Mouse (Mus musculus) thymus, adult 2 months (tissue): ENCODE results near the gene Ehd1. TPM values are rescaled to one million over a fixed set of nuclear protein-coding genes. Genes with fewer than 3 reads are reported as not detected.

ENCODE experiments used
- DNase-seq: peaks from one replicate; pipeline ENCODE4 v3.0.0; 2021
- H3K27ac ChIP-seq: fragments of 200-500 bp; 2 replicates; pipeline ENCODE4 v1.5.1; 2012; ENCODE audit warnings: low read length, control low read depth; ENCODE audit not compliant: control insufficient read depth, insufficient read depth
- H3K27me3 ChIP-seq: fragments of 200-500 bp; 2 replicates; pipeline ENCODE4 v1.6.1; 2012; ENCODE audit warnings: mild to moderate bottlenecking, low read length, moderate library complexity, mixed read lengths; ENCODE audit not compliant: control insufficient read depth, insufficient read depth
- H3K36me3 ChIP-seq: fragments of 200-500 bp; 2 replicates; pipeline ENCODE4 v1.6.1; 2012; ENCODE audit warnings: mild to moderate bottlenecking, low read length, moderate library complexity; ENCODE audit not compliant: control insufficient read depth, insufficient read depth
- H3K4me1 ChIP-seq: fragments of 200-500 bp; replicated peaks from 2 replicates; pipeline ENCODE4 v1.6.1; 2012; ENCODE audit warnings: low read length; ENCODE audit not compliant: control insufficient read depth, insufficient read depth
- H3K4me3 ChIP-seq: fragments of 200-500 bp; 2 replicates; pipeline ENCODE4 v1.5.1; 2012; ENCODE audit warnings: mild to moderate bottlenecking, low read length, control low read depth, moderate library complexity; ENCODE audit not compliant: control insufficient read depth, insufficient read depth
- CTCF ChIP-seq: fragments of 200-500 bp; IDR thresholded peaks from 2 replicates; pipeline ENCODE4 v1.5.1; 2012; ENCODE audit warnings: mild to moderate bottlenecking, control low read depth, low read length, moderate library complexity, borderline replicate concordance; ENCODE audit not compliant: control insufficient read depth, poor library complexity, insufficient read depth; ENCODE audit errors: extremely low read depth
- POLR2A ChIP-seq: fragments of 200-500 bp; IDR thresholded peaks from 2 replicates; pipeline ENCODE4 v1.6.1; 2012; ENCODE audit warnings: mild to moderate bottlenecking, low read length, control low read depth, moderate library complexity; ENCODE audit not compliant: control insufficient read depth, poor library complexity, insufficient read depth; ENCODE audit errors: extremely low read depth
- WGBS: fragments of 180-500 bp; shearing (Covaris S2); methylation state at CpG from one replicate; pipeline ENCODE4 v1.1.7; 2018; 5-methylcytosine and 5-hydroxymethylcytosine counted together
- polyA plus RNA-seq: library from polyadenylated mRNA; depleted of rRNA; stranded (reverse); fragments of >200 nt; gene quantifications from 2 replicates; pipeline ENCODE4 v1.2.3, GENCODE M21; 2012

Gene Ehd1
- polyA plus RNA-seq, 1 experiment: 141 TPM

- no peak overlapping the region for H3K27ac ChIP-seq
- 95% methylated on average over 12 of the region's 12 CpGs for WGBS
- no peaks in the 10 kb centered on the region; the same call in 1 of the 2 replicates for H3K36me3 ChIP-seq
- peaks cover 32% of the 10 kb centered on the region for H3K4me1 ChIP-seq
- H3K4me3 ChIP-seq: no peak overlapping the region
- no peaks in the 10 kb centered on the region for H3K27me3 ChIP-seq
- no peak for DNase-seq
- TF ChIP-seq POLR2A (no peak), CTCF (no peak)
Measured at GRCm38 (mm10) chr19:6284502-6284901, 8.0 kb downstream of the Ehd1 start.

- Histone ChIP-seq H3K27me3 (no peaks in the 10 kb centered on the region), H3K27ac (no peak overlapping the region), H3K4me3 (no peak overlapping the region), H3K4me1 (peaks cover 32% of the 10 kb centered on the region), H3K36me3 (no peaks in the 10 kb centered on the region; the same call in 1 of the 2 replicates)
- no peak for TF ChIP-seq CTCF
- TF ChIP-seq POLR2A: no peak
- 90% methylated on average over 8 of the region's 8 CpGs for WGBS
- DNase-seq: no peak
Measured at GRCm38 (mm10) chr19:6285226-6285625, 8.7 kb downstream of the Ehd1 start.

- H3K4me1 ChIP-seq: peaks cover 32% of the 10 kb centered on the region
- WGBS: 87% methylated on average over 7 of the region's 7 CpGs
- TF ChIP-seq POLR2A: no peak
- TF ChIP-seq CTCF: no peak
- H3K4me3 ChIP-seq: no peak overlapping the region
- H3K27me3 ChIP-seq: no peaks in the 10 kb centered on the region
- no peaks in the 10 kb centered on the region; the same call in 1 of the 2 replicates for H3K36me3 ChIP-seq
- H3K27ac ChIP-seq: no peak overlapping the region
- no peak for DNase-seq
Measured at GRCm38 (mm10) chr19:6285632-6286433, 9.3 kb downstream of the Ehd1 start.

- H3K4me1 ChIP-seq: peaks cover 34% of the 10 kb centered on the region
- 60% methylated on average over 19 of the region's 19 CpGs for WGBS
- no peak overlapping the region for H3K4me3 ChIP-seq
- no peak overlapping the region for H3K27ac ChIP-seq
- no peaks in the 10 kb centered on the region; the same call in 1 of the 2 replicates for H3K36me3 ChIP-seq
- no peak for DNase-seq
- no peaks in the 10 kb centered on the region for H3K27me3 ChIP-seq
- no peak for TF ChIP-seq POLR2A
- no peak for TF ChIP-seq CTCF
Measured at GRCm38 (mm10) chr19:6286434-6287401, 10.2 kb downstream of the Ehd1 start.

GRCm38 (mm10) chr19:6288236-6288894 is 11.8 kb downstream of the Ehd1 start:
- Histone ChIP-seq H3K27me3 (no peaks in the 10 kb centered on the region), H3K27ac (peak overlapping the region; percentile 18; the same call in 1 of the 2 replicates), H3K36me3 (no peaks in the 10 kb centered on the region), H3K4me1 (peaks cover 36% of the 10 kb centered on the region), H3K4me3 (no peak overlapping the region)
- WGBS: 55% methylated on average over 13 of the region's 13 CpGs
- DNase-seq: no peak
- no peak for TF ChIP-seq CTCF
- TF ChIP-seq POLR2A: no peak
